Mouse (Mus musculus) megakaryocyte, embryonic 14.5 days (primary cell): ENCODE results near the gene Spaca3.

Experiments used
- FLI1 ChIP-seq: IDR thresholded peaks from 2 replicates; pipeline ENCODE4 v1.6.1; 2012; ENCODE audit warnings: low read length, inconsistent platforms, mixed read lengths
- GATA1 ChIP-seq: IDR thresholded peaks from 3 replicates; pipeline ENCODE4 v1.6.1; 2012; ENCODE audit warnings: mixed read lengths, low read length, inconsistent platforms, borderline replicate concordance

GRCm38 (mm10) chr11:80851859-80852258 lies 6.3 kb upstream of the Spaca3 start:
- TF ChIP-seq GATA1 (no peak), FLI1 (no peak)
